Mouse (Mus musculus) heart, embryonic 14.5 days (tissue): ENCODE results near the gene Taf15. TPM values are rescaled to one million over a fixed set of nuclear protein-coding genes. Genes with fewer than 3 reads are reported as not detected.
"Not testable (repeated sequence)": the region's sequence is repeated elsewhere in the genome, so short reads cannot be mapped to it uniquely, and the experiment has no call there.

Source experiments
- ATAC-seq: fragments of 200-750 bp; cut with Nextera tagmentation; 2 replicates; pipeline ENCODE4 v1.8.0; 2017; ENCODE audit warnings: low read depth, moderate TSS enrichment; ENCODE audit not compliant: insufficient number of reproducible peaks, insufficient read depth, low FRiP score
- H3K27ac ChIP-seq, 2 experiments: fragments of 200-500 bp in 1 of 2; fragments of 300-500 bp in 1 of 2; sonication (generic) in 1 of 2; replicated peaks in 1 of 2; 2 replicates each; pipeline ENCODE4 v1.5.1; 2012 to 2014; ENCODE audit warnings: low read depth in 2 of 2, low read length in 2 of 2, control low read depth in 1 of 2, mild to moderate bottlenecking in 1 of 2, mixed read lengths in 1 of 2; ENCODE audit not compliant: control insufficient read depth in 1 of 2, insufficient read depth in 1 of 2
- H3K27me3 ChIP-seq: fragments of 300-500 bp; sonication (generic); 2 replicates; pipeline ENCODE4 v1.6.1; 2014; ENCODE audit warnings: mild to moderate bottlenecking, low read length, control low read depth; ENCODE audit not compliant: control insufficient read depth, insufficient read depth
- H3K36me3 ChIP-seq: fragments of 300-500 bp; sonication (generic); 2 replicates; pipeline ENCODE4 v1.6.1; 2014; ENCODE audit warnings: mild to moderate bottlenecking, control low read depth, low read length, mixed read lengths; ENCODE audit not compliant: control insufficient read depth, insufficient read depth
- H3K4me1 ChIP-seq, 2 experiments: fragments of 200-500 bp in 1 of 2; fragments of 300-500 bp in 1 of 2; sonication (generic) in 1 of 2; 2 replicates each; pipeline ENCODE4 v1.6.1; 2012 to 2014; ENCODE audit warnings: low read length in 2 of 2, control low read depth in 1 of 2, mixed read lengths in 1 of 2; ENCODE audit not compliant: control insufficient read depth in 2 of 2, insufficient read depth in 2 of 2
- H3K4me2 ChIP-seq: fragments of 300-500 bp; sonication (generic); 2 replicates; pipeline ENCODE4 v1.6.1; 2014; ENCODE audit warnings: mild to moderate bottlenecking, low read length
- H3K4me3 ChIP-seq, 2 experiments: fragments of 200-500 bp in 1 of 2; fragments of 300-500 bp in 1 of 2; sonication (generic) in 1 of 2; 2 replicates each; pipeline ENCODE4 v1.5.1; 2012 to 2014; ENCODE audit warnings: low read length in 2 of 2, mild to moderate bottlenecking in 2 of 2, control low read depth in 1 of 2, low read depth in 1 of 2, moderate library complexity in 1 of 2; ENCODE audit not compliant: control insufficient read depth in 1 of 2, insufficient read depth in 1 of 2
- H3K9ac ChIP-seq: fragments of 300-500 bp; sonication (generic); 2 replicates; pipeline ENCODE4 v1.6.1; 2014; ENCODE audit warnings: mild to moderate bottlenecking, low read length
- H3K9me3 ChIP-seq: fragments of 300-500 bp; sonication (generic); 2 replicates; pipeline ENCODE4 v1.6.1; 2016; ENCODE audit warnings: low read length, control low read depth; ENCODE audit not compliant: control insufficient read depth
- WGBS: fragments of 180-500 bp; shearing (Covaris S2); extraction: QIAGEN DNeasy Blood & Tissue Kit; methylation state at CpG from one replicate; pipeline ENCODE4 v1.1.7; 2014; 5-methylcytosine and 5-hydroxymethylcytosine counted together
- polyA plus RNA-seq: library from polyadenylated mRNA; unstranded; fragments of >200 nt; fragmentation: Nextera tagmentation; extraction: Ambion mirVana; gene quantifications from 2 replicates; pipeline ENCODE4 v1.2.1, GENCODE M21; 2014

Gene Taf15
- polyA plus RNA-seq, 1 experiment from 2014 or later, result 12.8 TPM

DNA sequence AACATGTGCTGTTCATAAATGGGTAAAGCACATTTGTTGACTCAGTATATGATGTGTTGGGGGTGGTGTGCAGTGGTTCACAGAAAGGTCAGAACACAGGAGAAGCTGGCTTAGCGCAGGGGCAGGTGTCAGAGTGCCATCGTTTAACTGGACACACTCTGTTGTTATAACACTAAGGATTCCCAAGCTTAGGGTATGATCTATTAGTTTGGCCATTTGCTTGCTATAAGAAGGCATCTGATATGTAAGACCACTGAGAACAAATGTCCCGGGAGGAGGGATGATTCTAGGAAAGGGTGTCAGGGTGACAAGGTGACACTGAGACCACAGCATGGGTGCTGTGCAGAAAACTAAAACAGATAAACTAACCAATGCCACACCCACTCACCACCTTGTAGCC, 63.9 kb downstream of the Taf15 start:
- no peaks in the 10 kb centered on the region for H3K36me3 ChIP-seq
- no peak overlapping the region for H3K4me2 ChIP-seq
- H3K27ac ChIP-seq, result no peak overlapping the region
- H3K4me3 ChIP-seq, result no peak overlapping the region
- H3K9ac ChIP-seq, result no peak overlapping the region
- no peak for ATAC-seq
- peaks cover 6 to 9% of the 10 kb centered on the region in 2 experiments; a peak in 3 of 4 replicates for H3K4me1 ChIP-seq
- WGBS, result 82% methylated on average over 3 of the region's 3 CpGs
- H3K9me3 ChIP-seq, result no peaks in the 10 kb centered on the region
- H3K27me3 ChIP-seq, result no peaks in the 10 kb centered on the region

DNA sequence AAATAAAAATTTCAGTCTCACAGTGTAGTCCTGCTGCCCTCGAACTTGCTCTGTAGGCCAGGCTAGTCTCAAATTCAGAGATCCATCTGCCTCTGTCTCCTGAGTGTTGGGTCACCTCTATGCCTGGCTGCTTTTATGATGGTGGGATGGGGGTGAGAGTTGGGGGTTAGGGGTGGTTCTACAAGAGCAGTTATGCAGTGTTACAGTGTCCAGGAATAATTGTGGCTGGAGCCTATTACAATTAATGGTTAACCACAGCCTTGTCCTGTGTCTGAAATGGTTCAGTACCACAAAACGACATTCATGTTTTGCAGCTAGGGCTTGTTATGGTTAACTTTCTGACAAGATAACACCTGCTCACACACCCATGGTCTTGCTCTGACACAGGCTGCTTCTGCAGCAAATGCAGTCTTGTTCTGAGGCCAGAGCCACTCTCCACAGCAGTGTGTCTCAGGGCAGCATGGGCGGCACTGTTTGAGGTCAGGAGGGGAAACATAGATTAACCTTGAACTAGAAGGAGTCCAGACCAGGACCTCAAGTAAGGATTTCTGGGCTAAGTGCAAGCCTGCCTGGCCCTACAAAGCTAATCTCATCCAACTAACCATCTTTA, 65.9 kb downstream of the Taf15 start:
- H3K9ac ChIP-seq, result no peak overlapping the region
- peaks cover 6 to 9% of the 10 kb centered on the region in 2 experiments; a peak in 3 of 4 replicates for H3K4me1 ChIP-seq
- no peak overlapping the region for H3K27ac ChIP-seq
- H3K9me3 ChIP-seq, result no peaks in the 10 kb centered on the region
- no peaks in the 10 kb centered on the region for H3K27me3 ChIP-seq
- WGBS, result 70% methylated on average over 3 of the region's 3 CpGs
- H3K4me3 ChIP-seq, result no peak overlapping the region
- no peaks in the 10 kb centered on the region for H3K36me3 ChIP-seq
- no peak for ATAC-seq
- no peak overlapping the region for H3K4me2 ChIP-seq

DNA sequence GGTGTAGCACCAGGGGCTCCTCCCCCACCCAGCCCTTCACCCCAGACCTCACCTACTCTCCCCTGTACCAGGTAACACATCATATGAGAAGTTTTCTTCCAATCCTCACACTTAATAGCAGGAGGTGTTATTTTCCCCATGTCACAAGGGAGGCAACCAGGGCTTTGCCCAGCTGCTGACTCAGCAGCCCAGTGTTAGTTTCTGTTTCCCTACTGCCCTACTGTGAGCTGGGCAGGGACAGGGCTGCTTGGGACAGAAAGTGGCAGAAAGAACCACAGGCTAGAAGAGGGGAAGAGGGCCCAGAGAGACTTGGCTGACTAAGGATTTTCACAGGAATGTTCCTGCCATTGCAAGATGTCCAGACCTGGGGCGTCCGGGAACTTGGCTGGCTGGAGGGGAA, 68.0 kb downstream of the Taf15 start:
- WGBS, result 78% methylated on average over 2 of the region's 2 CpGs
- no peak overlapping the region for H3K27ac ChIP-seq
- no peaks in the 10 kb centered on the region for H3K9me3 ChIP-seq
- no peaks in the 10 kb centered on the region for H3K27me3 ChIP-seq
- H3K36me3 ChIP-seq, result no peaks in the 10 kb centered on the region
- no peak overlapping the region for H3K4me2 ChIP-seq
- no peak overlapping the region for H3K9ac ChIP-seq
- no peaks in the 10 kb centered on the region for H3K4me1 ChIP-seq
- H3K4me3 ChIP-seq, result no peak overlapping the region
- no peak for ATAC-seq

DNA sequence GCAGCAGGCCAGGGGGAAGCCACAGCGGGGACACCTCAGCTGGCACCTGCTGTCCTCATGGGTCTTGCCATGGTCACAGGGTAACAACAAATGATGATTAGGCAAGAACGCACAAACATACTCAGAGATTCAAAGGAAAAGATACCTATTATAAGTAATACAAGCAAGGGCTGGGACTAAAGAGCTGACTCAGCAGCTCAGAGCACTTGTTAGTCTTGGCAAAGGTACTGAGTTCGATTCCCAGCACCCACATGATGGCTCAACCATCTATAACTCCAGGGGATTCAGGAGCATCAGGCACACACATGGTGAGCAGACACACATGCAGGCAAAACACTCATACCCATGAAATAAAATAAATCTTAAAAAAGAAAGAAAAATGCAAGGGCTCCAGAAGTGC, 68.5 kb downstream of the Taf15 start:
- Histone ChIP-seq H3K9ac (no peak overlapping the region), H3K4me2 (no peak overlapping the region), H3K4me1 (no peaks in the 10 kb centered on the region), H3K27ac (no peak overlapping the region), H3K36me3 (no peaks in the 10 kb centered on the region), H3K27me3 (no peaks in the 10 kb centered on the region), H3K9me3 (no peaks in the 10 kb centered on the region), H3K4me3 (no peak overlapping the region)
- ATAC-seq, result no peak
- WGBS, result 83% methylated on average over 3 of the region's 3 CpGs

DNA sequence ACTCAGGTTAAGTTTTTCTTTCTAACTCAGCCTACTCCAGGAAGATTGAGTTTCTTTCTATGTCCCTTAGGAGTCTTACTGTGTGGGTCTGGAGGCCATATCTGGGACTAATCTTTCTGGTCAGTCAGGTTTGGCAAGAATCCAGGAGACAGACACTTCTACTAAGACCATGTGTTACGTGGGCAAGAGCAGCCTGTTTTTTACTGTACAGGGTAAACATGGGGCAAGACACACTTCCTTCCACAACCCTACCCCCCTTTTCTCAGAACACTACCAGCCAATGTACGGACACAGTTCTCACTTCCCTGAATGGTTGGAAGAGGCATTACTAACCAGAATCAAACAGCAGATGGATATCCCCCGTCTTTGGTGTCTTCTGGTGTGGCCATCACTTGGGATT, 71.3 kb downstream of the Taf15 start:
- Histone ChIP-seq H3K27ac (no peak overlapping the region), H3K4me3 (no peak overlapping the region), H3K36me3 (no peaks in the 10 kb centered on the region), H3K9ac (no peak overlapping the region), H3K9me3 (no peaks in the 10 kb centered on the region), H3K4me1 (no peaks in the 10 kb centered on the region), H3K27me3 (no peaks in the 10 kb centered on the region), H3K4me2 (no peak overlapping the region)
- WGBS, result 63% methylated on average over 3 of the region's 3 CpGs
- ATAC-seq, result no peak

DNA sequence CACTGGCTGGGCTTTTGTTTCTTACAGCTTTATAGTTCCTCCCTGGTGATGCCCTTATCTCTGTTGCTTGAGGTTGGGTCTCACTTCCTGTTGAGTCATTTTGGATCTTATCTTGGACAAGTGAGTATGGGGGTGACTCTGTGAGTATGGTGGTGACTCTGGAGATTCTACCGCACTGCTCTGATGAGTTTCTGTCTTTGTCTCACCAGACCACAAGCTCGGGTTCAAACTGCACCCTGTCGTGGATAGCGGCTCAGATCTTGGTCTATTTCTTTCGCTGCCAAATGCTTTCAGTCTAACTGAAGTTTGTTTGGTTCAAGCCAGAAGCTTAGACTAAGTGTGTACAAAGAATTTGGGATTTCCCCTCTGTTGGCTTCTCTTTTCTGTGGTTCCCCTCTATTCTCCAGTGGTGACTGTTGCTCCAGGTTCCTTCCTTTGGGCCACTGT, 77.3 kb downstream of the Taf15 start:
- no peak overlapping the region for H3K9ac ChIP-seq
- ATAC-seq, result no peak
- no peaks in the 10 kb centered on the region for H3K27me3 ChIP-seq
- no peaks in the 10 kb centered on the region for H3K36me3 ChIP-seq
- no peak overlapping the region for H3K4me3 ChIP-seq
- no peaks in the 10 kb centered on the region for H3K4me1 ChIP-seq
- no peaks in the 10 kb centered on the region for H3K9me3 ChIP-seq
- no peak overlapping the region for H3K4me2 ChIP-seq
- 74% methylated on average over 5 of the region's 5 CpGs for WGBS
- H3K27ac ChIP-seq, result no peak overlapping the region

DNA sequence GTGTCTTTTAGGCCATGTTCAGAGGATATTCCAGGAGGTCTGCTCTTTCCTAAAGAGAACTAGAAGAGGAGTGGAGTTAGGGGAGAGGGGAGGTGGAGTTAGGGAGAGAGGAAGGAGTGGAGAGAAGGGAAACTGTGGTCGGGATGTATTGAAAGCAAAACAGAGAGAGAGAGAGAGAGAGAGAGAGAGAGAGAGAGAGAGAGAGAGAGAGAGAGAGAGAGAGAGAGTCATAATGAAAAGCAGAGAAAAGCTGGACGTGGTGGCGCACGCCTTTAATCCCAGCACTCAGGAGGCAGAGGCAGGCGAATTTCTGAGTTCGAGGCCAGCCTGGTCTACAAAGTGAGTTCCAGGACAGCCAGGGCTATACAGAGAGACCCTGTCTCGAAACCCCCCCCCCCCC, 78.2 kb downstream of the Taf15 start:
- H3K27ac ChIP-seq, H3K4me2 ChIP-seq, H3K9ac ChIP-seq, H3K36me3 ChIP-seq, ATAC-seq, H3K4me3 ChIP-seq, H3K9me3 ChIP-seq, H3K4me1 ChIP-seq, H3K27me3 ChIP-seq: not testable (repeated sequence)
- WGBS, result 82% methylated on average over 6 of the region's 7 CpGs

DNA sequence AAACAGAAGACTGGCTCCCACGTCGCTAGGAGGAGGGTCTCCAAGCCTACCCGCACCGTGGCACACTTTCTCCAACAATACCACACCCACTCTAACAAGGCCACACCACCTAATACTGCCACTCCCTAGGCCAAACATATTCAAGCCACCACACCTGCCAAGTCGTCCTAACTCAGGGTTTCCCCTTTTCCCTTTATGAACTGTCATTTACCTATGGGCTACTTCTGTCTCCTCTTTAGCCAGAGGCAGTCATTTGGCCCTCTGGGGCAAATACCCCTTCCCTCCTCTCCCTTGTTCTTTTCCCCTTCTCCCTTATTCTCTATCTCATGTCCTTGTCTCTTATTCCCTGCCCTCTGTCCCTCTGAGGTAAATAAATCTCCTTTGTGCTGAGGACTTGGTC, 78.8 kb downstream of the Taf15 start:
- WGBS, result 76% methylated on average over 5 of the region's 5 CpGs
- Histone ChIP-seq H3K36me3 (no peaks in the 10 kb centered on the region), H3K9me3 (no peaks in the 10 kb centered on the region), H3K27me3 (no peaks in the 10 kb centered on the region), H3K9ac (no peak overlapping the region), H3K4me2 (no peak overlapping the region), H3K4me3 (no peak overlapping the region), H3K4me1 (no peaks in the 10 kb centered on the region), H3K27ac (no peak overlapping the region)
- no peak for ATAC-seq
